Mouse (Mus musculus): ENCODE results near the gene Zbtb7a.

Gene Zbtb7a

GRCm38 (mm10) chr10:81192270-81192967 is 57.4 kb downstream of the Zbtb7a start:
- DNase-seq: peak; percentile 86 to 90

GRCm38 (mm10) chr10:81192968-81193501 is 58.0 kb downstream of the Zbtb7a start:
- peak in 1 of 2 experiments; percentile 48 for DNase-seq

DNA sequence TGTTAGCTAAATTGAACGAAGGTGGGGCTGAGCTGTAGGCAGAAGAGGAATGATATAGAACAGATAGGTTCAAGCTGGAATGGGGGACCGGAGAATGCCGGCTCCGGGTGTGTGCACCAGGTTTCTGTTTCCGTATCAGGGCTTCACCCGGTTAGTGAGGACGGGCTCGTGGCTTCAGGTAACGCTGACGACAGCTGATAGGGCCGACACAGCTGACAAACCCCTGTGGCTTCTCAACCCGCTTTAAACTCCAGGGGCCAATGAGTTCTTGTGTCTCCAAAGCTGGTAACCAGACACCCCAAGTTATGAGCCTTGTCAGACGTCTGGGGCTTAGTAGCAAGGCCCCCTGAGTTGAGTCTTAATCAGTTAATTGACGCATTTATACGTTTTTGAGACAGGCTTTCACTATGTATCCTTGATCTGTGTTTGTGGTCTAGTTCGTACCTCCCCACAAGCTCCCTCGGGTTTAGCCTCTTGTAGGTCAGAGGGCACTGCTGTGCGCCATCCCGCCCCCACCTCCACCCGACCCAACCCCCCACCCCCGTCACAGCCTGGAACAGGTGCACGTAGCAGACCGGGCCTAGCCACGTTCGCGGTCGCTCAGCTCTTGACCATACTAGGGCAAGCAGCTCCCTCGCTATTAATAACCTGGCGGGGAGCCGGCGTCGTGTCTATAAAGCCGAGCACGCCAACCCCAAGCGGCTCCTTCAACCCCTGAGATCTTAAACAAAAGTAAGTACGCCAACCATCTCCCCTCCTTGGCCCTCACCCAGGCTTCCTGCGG is 59.2 kb downstream of the Zbtb7a start:
- DNase-seq: peak in 1 of 2 experiments; percentile 50

DNA sequence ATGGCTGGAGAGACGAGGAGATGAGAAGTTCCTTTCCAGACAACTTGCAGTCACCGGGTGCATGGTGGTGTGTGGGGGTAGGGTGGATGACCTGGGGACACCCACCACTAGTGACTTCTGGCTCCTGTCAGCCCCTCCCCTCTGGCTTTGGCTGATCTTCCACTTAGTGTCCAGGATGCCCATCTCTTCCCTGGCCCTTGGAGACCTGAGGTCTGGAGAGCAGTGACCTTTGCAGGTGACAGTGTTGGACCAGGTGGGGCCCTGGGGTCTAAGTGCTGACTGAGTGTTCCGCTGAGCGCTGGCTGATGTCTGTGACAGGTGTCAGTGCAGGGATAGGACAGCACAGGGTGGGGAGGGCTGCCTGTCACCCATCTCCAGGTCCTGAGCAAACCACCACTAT is 60.3 kb downstream of the Zbtb7a start:
- no peak for DNase-seq

- no peak for DNase-seq
Measured at GRCm38 (mm10) chr10:81196470-81197065, 61.5 kb downstream of the Zbtb7a start.

DNA sequence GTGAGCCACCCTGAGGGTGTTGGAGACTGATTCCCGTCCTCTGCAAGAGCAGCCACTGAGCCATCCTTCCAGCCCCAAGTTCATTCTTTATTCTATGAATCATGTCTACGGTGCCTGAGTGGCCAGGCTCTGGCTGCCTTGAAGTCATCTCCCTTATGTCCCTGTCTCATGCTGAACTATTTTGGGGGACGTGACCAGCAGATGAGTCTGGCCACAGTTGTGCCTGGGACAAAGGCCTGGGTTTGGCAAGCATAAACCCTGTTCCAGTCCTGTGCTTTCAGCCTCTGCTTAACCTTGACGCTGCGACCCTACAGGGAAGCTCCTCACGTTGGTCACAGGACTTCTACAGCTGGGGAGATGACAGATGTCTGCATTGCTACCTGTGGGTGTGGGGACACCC is 62.3 kb downstream of the Zbtb7a start:
- no peak for DNase-seq

GRCm38 (mm10) chr10:81198230-81198629 is 63.2 kb downstream of the Zbtb7a start:
- no peak for DNase-seq

DNA sequence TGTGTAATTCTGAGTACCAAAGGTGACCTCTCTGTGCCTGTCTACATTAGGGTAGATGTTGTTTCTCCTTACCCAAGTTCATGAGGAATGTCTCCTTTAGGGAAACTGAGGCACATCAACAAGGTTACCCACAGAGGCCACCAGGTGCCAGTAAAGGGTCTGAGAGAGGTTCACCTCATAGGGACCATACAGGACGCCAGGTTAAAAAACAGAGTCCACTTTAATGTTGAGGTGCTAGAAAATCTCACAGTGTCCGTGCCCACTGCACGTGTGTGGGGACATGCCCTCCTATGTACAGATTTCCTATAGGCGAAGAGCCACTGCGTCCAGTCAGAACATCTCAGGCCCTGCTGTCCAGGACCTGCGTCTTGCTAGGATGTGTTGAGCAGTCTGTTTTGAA is 64.0 kb downstream of the Zbtb7a start:
- no peak for DNase-seq

DNA sequence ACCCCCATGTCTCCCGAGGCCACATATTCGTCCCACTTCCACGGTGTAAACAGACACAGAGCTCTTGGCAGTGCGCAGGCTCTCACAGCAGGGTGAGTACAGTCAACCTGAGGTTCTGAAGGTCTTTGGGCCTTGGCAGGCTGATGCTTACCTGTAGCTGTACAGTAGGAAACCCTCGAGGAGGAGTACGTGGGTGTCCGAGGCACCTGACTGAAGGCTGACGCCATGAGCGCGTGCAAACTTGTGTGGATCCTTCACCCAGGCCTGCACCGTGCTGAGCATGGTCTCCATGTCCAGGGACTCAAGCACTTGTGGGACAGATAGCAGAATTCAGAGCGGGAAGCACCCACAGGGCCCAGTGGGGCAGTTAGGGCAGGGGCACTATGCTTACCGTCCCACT is 65.1 kb downstream of the Zbtb7a start:
- DNase-seq: no peak

DNA sequence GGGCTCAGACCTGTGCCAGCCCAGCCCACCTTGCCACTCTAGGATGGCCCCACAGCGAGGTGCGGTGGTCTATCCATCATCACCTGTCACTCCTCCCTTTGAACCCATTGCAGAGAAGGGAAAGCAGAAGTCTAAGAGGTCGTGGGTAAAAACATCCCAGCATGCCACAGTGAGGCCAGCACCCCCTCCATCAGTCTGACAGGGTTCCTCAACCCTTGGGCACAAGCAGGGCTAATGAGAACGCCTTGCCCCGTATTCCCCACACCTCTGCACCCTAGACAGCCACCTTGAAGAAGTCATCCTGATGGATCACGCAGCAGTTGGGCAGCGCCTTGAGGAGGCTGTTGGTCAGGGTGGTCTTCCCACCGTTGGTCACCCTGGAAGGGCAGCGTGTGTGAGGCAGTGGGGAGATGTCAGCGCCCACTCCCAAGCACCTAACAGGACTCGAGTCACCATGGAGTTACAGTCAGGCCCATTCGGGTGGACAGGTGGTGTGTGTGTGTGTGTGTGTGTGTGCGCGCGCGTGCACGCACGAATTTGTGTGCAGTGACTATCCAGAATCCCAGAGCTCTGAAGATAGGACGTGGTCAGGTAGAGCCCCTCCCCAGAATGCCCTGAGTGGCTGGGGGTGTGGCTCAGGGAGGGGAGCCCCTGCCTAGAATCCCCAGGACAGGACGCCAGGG is 65.7 kb downstream of the Zbtb7a start:
- DNase-seq: no peak

DNA sequence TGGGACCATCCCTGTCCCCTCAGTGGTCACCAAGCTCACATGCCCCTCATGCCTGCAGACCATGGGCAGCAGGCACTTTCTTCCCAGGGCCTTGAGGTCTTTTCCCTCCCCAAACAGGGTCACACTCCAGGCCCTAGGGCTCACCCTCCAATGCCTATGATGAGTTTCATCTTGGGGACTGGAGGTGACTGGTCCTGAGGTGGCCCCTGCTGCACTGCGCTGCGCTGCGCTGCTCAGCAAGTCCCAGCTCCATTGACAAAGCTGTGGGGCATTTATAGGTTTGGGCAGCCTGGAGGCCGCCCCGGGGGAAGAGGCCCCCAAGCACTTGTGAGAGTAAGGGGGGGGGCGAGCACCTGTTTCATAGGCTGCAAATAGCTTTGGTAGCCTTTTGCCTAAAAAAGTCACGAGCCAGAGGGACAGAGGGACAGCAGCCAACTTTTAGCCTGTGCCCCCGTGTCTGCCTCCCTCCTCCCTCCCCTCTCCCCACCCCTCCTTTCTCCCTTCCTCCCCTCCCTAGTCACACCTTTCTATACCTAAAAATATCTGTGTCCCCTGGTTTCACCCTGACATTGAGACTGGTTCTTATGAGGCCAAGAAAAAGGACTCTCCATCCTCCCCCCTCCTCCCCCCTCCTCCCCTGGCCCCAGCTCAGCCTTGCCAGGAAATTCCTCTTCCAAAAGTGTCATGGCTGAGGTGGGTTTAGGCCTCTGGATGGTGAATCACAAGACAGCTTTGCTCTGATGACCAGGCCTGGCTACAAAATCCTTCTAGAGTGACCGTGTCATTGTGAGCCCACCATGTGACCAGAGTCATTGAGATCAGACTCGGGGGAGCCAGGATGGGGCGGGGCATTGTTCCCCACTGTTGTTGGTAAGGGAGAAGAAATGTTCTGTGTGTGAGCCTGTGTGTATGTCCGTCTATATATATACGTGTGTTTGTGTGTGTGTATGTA is 67.1 kb downstream of the Zbtb7a start, which contains the start of gene Nmrk2:
Gene Nmrk2 (minus strand): TSS at position 245 of the 952 bp plus-strand sequence.
- no peak for DNase-seq

All from thymus, postnatal 36 days (tissue).